Mouse (Mus musculus): Measurements from ENCODE around the gene Ankrd13a.

Gene Ankrd13a

GRCm38 (mm10) chr5:114801049-114801448 lies 26.6 kb downstream of the Ankrd13a start:
- DNase-seq (ENCODE audit: low spot score), result peak; percentile 68

GRCm38 (mm10) chr5:114801841-114802240 lies 27.4 kb downstream of the Ankrd13a start:
- DNase-seq (ENCODE audit: low spot score), result no peak

DNA sequence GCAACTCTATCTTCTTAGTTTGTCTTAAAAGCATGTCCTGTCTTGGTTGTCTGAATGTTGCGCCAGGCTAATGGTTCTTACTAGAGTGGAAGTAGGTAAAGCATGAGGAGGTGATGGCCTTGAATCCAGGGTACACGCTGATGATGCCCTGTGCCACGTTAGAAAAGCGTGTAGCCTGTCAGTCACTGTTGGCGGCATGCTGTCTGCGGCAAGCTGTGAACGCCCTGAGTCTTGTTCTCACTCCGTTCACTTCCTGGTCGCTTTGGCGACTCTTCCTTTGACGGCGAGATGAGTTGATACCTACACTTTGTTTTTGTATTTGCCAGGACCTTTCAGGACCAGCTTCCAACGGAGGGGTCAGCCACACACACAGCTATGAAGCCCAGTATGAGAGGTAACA lies 28.8 kb downstream of the Ankrd13a start:
- no peak for DNase-seq (ENCODE audit: low spot score)

- no peak for DNase-seq (ENCODE audit: low spot score)
Measured at GRCm38 (mm10) chr5:114804335-114804734, 29.9 kb downstream of the Ankrd13a start.

DNA sequence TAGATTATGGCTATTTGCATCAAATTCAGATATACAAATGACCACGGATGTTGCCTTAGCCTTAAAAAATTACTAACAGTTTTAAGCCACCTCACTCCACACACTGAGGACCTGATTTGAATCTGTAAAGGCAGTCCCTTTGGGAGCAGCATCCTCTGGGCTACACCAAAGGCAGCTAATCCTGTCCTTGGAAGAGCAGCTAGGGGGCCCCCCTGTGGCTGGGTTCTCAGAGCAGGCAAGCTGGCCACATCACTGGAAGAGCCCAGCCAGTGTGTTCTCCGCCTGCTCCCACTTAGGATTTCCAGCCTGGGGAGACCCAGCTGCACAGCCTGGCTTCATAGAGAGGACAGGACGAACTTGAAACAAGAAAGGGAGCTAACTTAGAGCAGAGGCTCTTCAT lies 30.5 kb downstream of the Ankrd13a start:
- no peak for DNase-seq (ENCODE audit: low spot score)

- DNase-seq (ENCODE audit: low spot score), result no peak
Measured at GRCm38 (mm10) chr5:114805436-114806350, 31.2 kb downstream of the Ankrd13a start.

GRCm38 (mm10) chr5:114806636-114807035 lies 32.2 kb downstream of the Ankrd13a start:
- no peak for DNase-seq (ENCODE audit: low spot score)

- no peak for DNase-seq (ENCODE audit: low spot score)
Measured at GRCm38 (mm10) chr5:114807063-114807462, 32.6 kb downstream of the Ankrd13a start.

DNA sequence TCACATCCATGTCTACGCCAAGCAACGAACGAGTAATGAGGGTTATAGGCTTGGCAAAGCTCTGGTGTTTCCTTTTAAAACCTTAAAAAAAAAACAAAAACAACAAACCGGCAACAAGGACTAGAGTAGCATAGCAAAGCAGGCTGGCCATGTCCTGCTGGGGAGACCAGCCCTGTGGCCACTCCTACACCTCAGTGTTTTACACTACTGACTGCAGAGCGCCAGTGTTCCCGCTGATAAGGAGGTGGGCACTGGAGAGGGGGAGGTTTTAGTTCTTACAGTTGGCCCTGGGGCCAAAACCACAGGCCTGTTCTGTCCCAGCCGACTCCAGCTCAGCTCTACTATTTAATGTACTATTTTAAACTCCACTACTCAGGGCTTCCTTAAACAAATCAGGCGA lies 33.0 kb downstream of the Ankrd13a start:
- DNase-seq (ENCODE audit: low spot score), result peak; percentile 56

- DNase-seq (ENCODE audit: low spot score), result no peak
Measured at GRCm38 (mm10) chr5:114807893-114808292, 33.4 kb downstream of the Ankrd13a start.

- DNase-seq (ENCODE audit: low spot score), result no peak
Measured at GRCm38 (mm10) chr5:114808385-114808784, 33.9 kb downstream of the Ankrd13a start.

DNA sequence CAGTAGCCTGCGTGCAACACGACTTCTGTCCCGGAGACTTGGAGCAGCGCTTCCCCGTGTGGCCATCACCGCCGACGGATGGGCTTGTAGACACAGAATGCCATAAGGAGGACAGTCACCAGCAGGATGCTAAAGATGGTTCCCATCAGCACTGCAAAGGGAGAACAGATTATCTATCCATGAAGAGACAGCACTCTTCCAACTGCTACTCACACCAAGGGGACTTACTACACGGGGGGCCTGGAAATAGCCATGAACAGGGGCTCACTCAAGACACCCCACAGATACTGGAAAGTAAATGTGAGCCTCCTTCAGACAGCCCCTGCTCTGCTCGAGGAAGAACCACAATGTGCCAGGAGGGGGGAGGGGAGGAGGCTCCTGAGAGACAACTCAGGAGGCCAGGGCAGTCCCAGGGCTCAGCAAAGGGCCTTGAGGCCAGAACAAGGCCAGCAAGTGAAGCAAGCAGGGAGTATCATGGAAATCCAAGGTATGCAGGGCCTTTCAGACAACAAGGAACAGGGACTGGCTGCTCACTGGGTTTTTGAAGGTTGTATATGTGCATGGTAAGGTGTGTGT lies 34.8 kb downstream of the Ankrd13a start:
- no peak for DNase-seq (ENCODE audit: low spot score)

DNA sequence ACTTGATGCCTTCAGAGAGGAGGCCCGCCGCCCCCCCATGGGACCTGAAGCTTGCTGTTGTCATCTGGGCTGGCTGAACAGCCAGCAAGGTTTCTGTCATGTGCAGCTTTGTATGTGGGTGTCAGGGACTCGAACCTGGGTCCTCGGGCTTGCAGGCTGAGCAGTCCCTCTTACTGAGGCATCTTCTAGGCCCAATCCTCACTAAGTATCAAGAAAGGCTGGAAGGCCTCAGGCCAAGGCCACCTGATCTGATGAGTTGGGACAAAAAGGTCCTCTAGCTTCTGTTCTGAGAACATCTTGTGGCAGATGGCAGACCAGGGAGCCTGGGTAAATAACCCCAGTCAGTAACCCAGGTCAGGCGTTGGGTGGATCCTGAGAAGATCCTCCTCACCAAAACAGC lies 35.3 kb downstream of the Ankrd13a start:
- DNase-seq (ENCODE audit: low spot score), result no peak

DNA sequence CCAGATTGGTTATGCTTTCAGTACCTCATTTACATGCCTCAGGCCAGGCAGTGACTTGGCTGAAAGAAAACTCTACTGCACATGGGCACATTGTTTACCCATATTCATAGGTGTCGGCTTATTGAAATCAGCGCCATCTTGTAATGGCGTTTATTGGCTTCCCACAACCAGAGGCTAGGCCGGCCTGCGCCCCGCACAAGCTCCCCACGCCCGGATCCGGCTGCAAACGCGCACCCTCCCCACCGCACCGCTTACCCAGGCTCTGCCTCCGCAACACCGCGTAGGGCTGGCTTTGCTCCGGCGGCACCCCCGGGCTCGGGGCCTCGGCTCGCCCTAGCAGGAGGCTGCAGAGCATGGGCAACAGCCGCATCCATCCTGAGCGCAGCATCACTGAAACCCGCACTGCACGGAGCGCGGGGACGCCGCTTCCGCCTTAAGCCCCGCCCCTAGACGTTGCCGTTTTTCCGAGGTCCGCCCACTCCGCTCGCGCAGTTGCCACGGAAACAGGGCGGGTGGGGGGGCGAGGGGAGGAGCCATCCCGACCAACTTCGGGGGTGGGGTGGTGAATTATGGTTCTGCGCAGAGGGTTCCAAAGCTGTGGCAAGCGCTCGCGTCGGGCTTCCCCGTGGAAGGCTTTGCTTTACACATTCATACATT lies 39.2 kb downstream of the Ankrd13a start:
- peak; percentile 69 for DNase-seq (ENCODE audit: low spot score)

DNA sequence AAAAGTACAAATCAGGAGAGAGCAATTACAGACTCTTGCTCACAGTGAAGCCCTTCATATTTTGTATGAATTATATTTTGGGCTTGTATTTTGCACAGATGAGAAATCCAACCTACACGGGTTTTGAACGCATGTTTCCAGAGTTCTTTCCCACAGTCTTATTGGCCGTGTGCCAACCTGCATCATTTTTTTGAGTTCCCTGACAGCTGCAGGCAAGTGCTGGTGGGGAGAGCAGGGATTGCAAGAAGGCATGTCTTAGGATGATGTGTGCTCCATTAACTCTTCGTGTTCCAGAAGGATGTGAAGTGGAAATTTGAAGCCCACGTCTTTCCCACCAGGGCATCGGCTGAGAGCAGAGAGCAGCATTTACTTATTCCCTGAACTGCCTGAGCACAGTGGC lies 42.1 kb downstream of the Ankrd13a start:
- DNase-seq (ENCODE audit: low spot score), result no peak

DNA sequence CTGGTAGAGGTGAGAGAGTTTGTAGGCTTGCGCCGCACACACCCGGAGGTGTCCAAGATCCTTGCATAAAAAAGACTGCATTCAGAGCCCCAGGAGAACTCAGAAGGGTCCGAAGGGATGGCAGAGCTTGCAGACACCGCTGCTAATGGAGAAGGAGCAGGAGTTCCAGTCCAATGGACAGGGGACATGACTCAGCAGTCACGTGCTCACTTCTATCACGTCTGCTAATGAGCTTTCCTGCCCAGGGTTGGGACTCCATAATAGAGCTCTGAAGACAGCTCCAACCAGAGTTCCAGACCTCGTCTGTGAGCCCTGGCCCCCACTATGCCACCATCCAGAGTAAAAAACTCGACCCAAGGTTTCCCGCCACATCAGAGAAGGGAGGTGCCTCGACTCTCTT lies 43.6 kb downstream of the Ankrd13a start:
- no peak for DNase-seq (ENCODE audit: low spot score)

GRCm38 (mm10) chr5:114822796-114823688 lies 48.6 kb downstream of the Ankrd13a start, which contains the start of gene 1500011B03Rik:
Gene 1500011B03Rik, minus strand, starts transcription at chr5:114823468.
- DNase-seq (ENCODE audit: low spot score), result peak; percentile 69

- peak; percentile 74 for DNase-seq (ENCODE audit: low spot score)
Measured at GRCm38 (mm10) chr5:114824197-114824596, 49.7 kb downstream of the Ankrd13a start.

- peak; percentile 94 for DNase-seq (ENCODE audit: low spot score)
Measured at GRCm38 (mm10) chr5:114825978-114826691, 51.7 kb downstream of the Ankrd13a start.

DNA sequence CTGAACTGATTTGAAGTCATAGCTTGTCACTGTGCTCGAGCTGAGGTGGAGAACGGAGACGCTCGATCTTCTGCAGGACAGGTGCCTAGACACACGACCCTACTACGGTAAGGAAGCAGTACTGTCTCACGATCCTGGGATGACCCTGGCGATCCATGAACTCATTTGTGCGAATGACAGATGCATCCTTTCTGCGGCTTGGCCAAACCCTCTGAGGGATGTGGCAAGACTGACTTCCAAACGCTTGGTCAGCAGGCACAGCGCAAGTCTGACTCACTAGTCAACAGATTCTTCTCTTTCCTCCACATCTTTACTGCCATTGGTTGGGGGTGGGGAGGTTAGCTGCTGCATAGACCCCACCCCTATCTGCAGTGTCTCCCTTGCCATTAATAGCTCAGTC lies 53.0 kb downstream of the Ankrd13a start:
- DNase-seq (ENCODE audit: low spot score), result no peak

- no peak for DNase-seq (ENCODE audit: low spot score)
Measured at GRCm38 (mm10) chr5:114829740-114830139, 55.3 kb downstream of the Ankrd13a start.
